Mouse (Mus musculus) limb, embryonic 15.5 days (tissue): Measurements from ENCODE around the gene Ftsj1. TPM values are rescaled to one million over a fixed set of nuclear protein-coding genes. Genes with fewer than 3 reads are reported as not detected.

ENCODE experiments used
- ATAC-seq: fragments of 200-750 bp; cut with Nextera tagmentation; 2 replicates; pipeline ENCODE4 v1.8.0; 2017; ENCODE audit warnings: low read depth, moderate TSS enrichment; ENCODE audit not compliant: insufficient number of reproducible peaks, low FRiP score, low TSS enrichment
- H3K27ac ChIP-seq: fragments of 300-500 bp; sonication (generic); 2 replicates; pipeline ENCODE4 v1.5.1; 2015; ENCODE audit warnings: moderate library complexity, mild to moderate bottlenecking, inconsistent platforms
- H3K27me3 ChIP-seq: fragments of 300-500 bp; sonication (generic); 2 replicates; pipeline ENCODE4 v1.6.1; 2015; ENCODE audit warnings: inconsistent platforms
- H3K36me3 ChIP-seq: fragments of 300-500 bp; sonication (generic); 2 replicates; pipeline ENCODE4 v1.6.1; 2015; ENCODE audit warnings: inconsistent platforms
- H3K4me1 ChIP-seq: fragments of 300-500 bp; sonication (generic); 2 replicates; pipeline ENCODE4 v1.6.1; 2015; ENCODE audit warnings: inconsistent platforms
- H3K4me2 ChIP-seq: fragments of 300-500 bp; sonication (generic); 2 replicates; pipeline ENCODE4 v1.6.1; 2015; ENCODE audit warnings: mild to moderate bottlenecking, inconsistent platforms
- H3K4me3 ChIP-seq: fragments of 300-500 bp; sonication (generic); 2 replicates; pipeline ENCODE4 v1.5.1; 2015; ENCODE audit warnings: mild to moderate bottlenecking, inconsistent platforms
- H3K9ac ChIP-seq: fragments of 300-500 bp; sonication (generic); 2 replicates; pipeline ENCODE4 v1.6.1; 2015; ENCODE audit warnings: inconsistent platforms
- H3K9me3 ChIP-seq: fragments of 300-500 bp; sonication (generic); 2 replicates; pipeline ENCODE4 v1.6.1; 2016; ENCODE audit warnings: inconsistent platforms
- WGBS: fragments of 180-500 bp; shearing (Covaris S2); methylation state at CpG from one replicate; pipeline ENCODE4 v1.1.7; 2015; 5-methylcytosine and 5-hydroxymethylcytosine counted together
- polyA plus RNA-seq: library from polyadenylated mRNA; unstranded; fragments of >200 nt; fragmentation: Nextera tagmentation; extraction: Ambion mirVana; gene quantifications from 2 replicates; pipeline ENCODE4 v1.2.1, GENCODE M21; 2015

The Ftsj1 gene
- 37.8 and 40.4 TPM in 2 replicates for polyA plus RNA-seq

DNA sequence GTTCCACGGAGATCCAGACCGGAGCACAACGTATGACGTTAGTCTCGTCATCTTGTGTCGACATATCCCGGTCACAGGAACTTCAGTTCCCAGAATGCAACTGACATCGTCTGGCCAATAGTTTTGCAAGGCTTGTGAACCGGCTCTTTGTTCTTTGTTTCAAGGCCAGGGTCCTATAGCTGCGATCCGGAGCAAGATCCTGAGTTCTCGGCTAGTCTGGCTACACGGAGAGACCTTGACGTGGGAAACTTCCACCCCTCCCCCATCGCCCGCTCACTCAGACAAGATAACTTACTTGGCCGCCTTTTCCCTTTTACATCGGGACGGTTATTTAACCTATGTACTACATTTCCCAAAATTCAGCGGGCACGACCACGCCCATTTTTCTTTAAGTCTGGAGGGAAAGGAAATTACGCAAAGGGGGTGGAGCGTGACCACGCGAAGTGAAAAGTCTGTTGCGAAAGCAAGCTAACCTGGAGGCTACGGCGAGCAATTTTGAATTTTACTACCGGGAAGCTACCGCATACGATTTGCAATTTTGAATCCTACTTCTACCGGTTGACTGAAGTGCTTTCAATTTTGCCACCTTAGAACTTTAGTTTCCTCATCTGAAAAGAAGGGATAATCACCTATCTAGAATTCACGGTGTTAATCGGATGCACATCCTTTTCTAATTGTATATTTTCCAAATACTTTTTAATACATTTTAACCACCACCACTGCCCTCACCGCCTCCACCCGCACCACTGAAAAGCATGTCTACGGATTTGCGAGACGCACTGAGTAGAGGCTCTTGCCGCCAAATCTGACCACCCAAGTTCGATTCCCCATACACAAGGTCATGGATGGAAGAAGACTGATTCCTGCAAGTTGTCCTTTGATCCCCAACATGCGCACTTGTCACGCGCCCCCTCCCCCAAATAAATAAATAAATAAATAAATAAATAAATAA lies at the start of gene Ftsj1:
TSS of gene Ftsj1 (minus strand) at position 73 of the 952 bp plus-strand sequence.
- H3K27ac ChIP-seq: peak within 1 kb of the TSS; percentile 60; the same call in 1 of the 2 replicates
- H3K4me2 ChIP-seq: peak within 1 kb of the TSS; percentile 44
- H3K4me1 ChIP-seq: 0 out of 2 replicates have a peak, but pooled peaks cover 3% of the 10 kb centered on the region
- peak within 1 kb of the TSS; percentile 54 for H3K4me3 ChIP-seq
- no peaks in the 10 kb centered on the region for H3K9me3 ChIP-seq
- 14% methylated on average over 45 of the region's 45 CpGs for WGBS
- peak within 1 kb of the TSS; percentile 50 for H3K9ac ChIP-seq
- no peaks in the 10 kb centered on the region for H3K36me3 ChIP-seq
- no peaks in the 10 kb centered on the region for H3K27me3 ChIP-seq
- peak; percentile 94 for ATAC-seq

DNA sequence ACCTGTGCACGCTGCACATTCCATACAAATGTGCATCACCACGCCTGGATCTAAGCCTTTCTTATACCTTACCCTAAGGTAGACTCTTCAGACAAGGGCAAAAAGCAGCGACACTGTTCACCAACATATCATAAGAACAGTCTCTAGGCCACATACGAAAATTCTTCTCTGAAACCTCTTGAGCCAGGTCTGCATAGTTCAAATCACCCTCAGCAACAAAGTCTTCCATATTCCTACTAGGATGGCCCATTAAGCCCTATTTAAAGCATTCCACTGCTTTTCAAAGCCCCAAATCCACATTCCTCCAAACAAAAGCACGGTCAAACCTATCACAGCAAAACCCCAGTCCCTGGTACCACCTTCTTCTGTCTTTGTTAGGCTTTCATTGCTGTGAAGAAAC lies 36.4 kb upstream of the Ftsj1 start:
- H3K4me1 ChIP-seq: no peaks in the 10 kb centered on the region

DNA sequence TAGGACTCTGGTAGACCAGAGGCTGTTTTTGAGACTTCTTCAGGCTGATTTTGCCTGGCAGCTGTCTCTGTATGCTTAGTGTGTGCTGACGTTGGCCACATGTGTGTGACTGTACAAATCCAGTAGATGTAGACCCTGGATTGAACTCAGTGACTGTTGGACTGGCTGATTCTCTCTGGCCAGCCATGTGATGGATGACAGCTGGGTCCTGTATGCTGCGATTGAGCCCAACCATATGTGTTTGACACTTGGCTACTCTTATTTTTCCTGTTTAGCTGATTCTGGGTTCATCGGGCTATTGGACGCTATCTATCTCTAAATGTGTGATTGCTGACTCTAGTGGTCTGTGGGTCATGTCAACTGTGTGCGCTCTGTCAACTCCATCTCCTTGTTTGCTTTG lies 21.9 kb upstream of the Ftsj1 start:
- H3K27ac ChIP-seq: no peak overlapping the region
- 96% methylated on average over 5 of the region's 5 CpGs for WGBS
- no peak for ATAC-seq

More for the DNA sequence above, 36.4 kb upstream of the Ftsj1 start:
- Histone ChIP-seq H3K9ac (no peak overlapping the region), H3K27ac (no peak overlapping the region), H3K4me2 (no peak overlapping the region), H3K4me3 (no peak overlapping the region), H3K9me3 (no peaks in the 10 kb centered on the region), H3K27me3 (no peaks in the 10 kb centered on the region), H3K36me3 (no peaks in the 10 kb centered on the region)
- no peak for ATAC-seq
- 82% methylated on average over 5 of the region's 5 CpGs for WGBS

DNA sequence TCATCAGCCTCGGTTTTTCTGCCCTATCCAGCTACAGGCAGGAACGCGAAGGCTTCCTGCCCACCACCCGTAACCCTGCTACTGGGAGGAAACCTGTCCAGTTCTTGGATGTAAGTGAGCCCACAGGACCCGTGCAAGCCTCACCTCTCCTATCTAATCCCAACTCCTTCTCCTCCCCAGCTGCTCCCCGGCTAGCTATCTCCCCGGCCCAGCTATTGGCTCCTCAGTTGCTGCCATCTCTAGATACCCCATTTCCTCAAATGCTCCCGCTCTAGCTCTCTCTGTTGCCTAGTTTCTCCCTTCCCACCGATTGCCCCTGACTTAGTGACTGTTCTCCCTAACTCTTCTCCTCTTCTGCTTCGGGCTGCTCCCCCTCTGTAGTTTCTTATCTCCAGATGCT lies 19.8 kb upstream of the Ftsj1 start:
- Histone ChIP-seq H3K4me2 (no peak overlapping the region), H3K36me3 (no peaks in the 10 kb centered on the region), H3K27me3 (no peaks in the 10 kb centered on the region), H3K4me1 (no peaks in the 10 kb centered on the region; the same call in 1 of the 2 replicates), H3K9me3 (no peaks in the 10 kb centered on the region), H3K27ac (no peak overlapping the region), H3K9ac (no peak overlapping the region), H3K4me3 (no peak overlapping the region)
- ATAC-seq: no peak
- 28% methylated on average over 10 of the region's 10 CpGs for WGBS

More for the DNA sequence above, 21.9 kb upstream of the Ftsj1 start:
- H3K4me2 ChIP-seq: no peak overlapping the region
- no peaks in the 10 kb centered on the region for H3K9me3 ChIP-seq
- no peaks in the 10 kb centered on the region for H3K36me3 ChIP-seq
- no peak overlapping the region for H3K4me3 ChIP-seq
- H3K9ac ChIP-seq: no peak overlapping the region
- H3K4me1 ChIP-seq: no peaks in the 10 kb centered on the region; the same call in 1 of the 2 replicates
- no peaks in the 10 kb centered on the region for H3K27me3 ChIP-seq

DNA sequence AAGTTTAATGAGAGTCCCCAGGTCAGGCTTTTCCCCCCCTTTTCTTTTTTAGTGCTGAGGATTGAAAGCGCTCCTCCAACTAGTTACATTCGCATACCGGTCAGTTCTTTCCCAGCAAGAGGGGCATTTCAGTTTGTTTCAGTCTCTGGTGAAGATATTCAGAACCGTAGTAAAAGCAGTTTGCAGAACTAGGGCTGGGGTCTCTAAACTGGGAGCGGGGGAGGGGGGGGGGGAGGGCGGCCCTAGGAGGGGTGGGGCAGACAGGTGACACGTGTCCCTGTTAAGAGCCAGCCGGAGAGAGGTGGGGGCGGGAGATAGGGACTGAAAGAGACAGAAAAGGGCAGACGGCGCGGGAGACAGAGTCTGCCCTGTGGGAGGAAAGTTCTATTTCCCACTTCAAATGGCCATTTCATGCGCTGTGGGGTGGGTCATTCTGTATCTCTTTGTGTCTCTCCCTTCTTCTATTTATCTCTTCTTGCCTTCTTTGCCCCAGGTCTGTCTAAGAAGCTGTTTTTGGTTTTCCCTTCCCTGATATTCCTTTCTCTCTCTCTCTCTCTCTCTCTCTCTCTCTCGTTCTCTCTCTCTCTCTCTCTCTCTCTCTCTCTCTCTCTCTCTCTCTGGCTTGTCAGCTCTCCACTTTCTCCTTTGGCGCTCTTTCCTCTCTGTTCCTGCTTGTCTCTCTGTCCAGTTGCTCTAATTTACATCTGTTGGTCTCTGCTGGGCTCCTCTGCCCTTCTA lies 19.0 kb upstream of the Ftsj1 start, which contains the start of gene Slc38a5:
TSS of gene Slc38a5 (plus strand) at position 51 of the 738 bp plus-strand sequence.
- H3K4me1 ChIP-seq: no peaks in the 10 kb centered on the region; the same call in 1 of the 2 replicates

DNA sequence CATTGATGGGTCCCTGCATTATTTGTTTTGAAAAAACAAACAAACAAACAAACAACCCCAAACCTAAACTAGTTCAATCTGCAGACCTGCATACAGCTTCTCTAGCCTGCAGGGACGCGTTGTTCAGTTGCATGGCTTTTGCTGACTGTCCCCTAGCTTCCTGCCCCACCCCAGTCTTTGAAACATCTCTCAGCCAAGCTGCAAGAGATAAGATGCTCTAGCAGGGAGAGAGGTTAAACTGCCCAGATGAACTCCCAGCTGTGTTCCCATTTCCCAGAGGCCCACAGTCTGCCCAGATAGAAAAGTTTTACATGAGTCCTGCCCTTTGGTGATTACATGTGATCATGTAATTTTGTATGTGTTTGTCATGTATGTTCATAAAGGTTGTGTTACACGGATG lies 12.0 kb upstream of the Ftsj1 start:
- 73% methylated on average over 3 of the region's 3 CpGs for WGBS
- ATAC-seq: no peak
- no peak overlapping the region for H3K27ac ChIP-seq
- no peak overlapping the region for H3K9ac ChIP-seq
- no peak overlapping the region for H3K4me2 ChIP-seq
- H3K36me3 ChIP-seq: no peaks in the 10 kb centered on the region
- H3K4me1 ChIP-seq: no peaks in the 10 kb centered on the region
- no peaks in the 10 kb centered on the region for H3K27me3 ChIP-seq
- H3K9me3 ChIP-seq: no peaks in the 10 kb centered on the region
- H3K4me3 ChIP-seq: no peak overlapping the region

More for the DNA sequence above, 19.0 kb upstream of the Ftsj1 start, which contains the start of gene Slc38a5:
- no peak for ATAC-seq
- H3K27me3 ChIP-seq: no peaks in the 10 kb centered on the region
- no peaks in the 10 kb centered on the region for H3K36me3 ChIP-seq
- H3K9ac ChIP-seq: no peak within 1 kb of the TSS
- 18% methylated on average over 13 of the region's 15 CpGs for WGBS
- H3K4me3 ChIP-seq: peak within 1 kb of the TSS; percentile 3; the same call in 1 of the 2 replicates
- H3K27ac ChIP-seq: no peak within 1 kb of the TSS
- H3K4me2 ChIP-seq: 0 out of 2 replicates have a peak within 1 kb of the TSS, but pooled peaks have one; percentile 17
- H3K9me3 ChIP-seq: no peaks in the 10 kb centered on the region

DNA sequence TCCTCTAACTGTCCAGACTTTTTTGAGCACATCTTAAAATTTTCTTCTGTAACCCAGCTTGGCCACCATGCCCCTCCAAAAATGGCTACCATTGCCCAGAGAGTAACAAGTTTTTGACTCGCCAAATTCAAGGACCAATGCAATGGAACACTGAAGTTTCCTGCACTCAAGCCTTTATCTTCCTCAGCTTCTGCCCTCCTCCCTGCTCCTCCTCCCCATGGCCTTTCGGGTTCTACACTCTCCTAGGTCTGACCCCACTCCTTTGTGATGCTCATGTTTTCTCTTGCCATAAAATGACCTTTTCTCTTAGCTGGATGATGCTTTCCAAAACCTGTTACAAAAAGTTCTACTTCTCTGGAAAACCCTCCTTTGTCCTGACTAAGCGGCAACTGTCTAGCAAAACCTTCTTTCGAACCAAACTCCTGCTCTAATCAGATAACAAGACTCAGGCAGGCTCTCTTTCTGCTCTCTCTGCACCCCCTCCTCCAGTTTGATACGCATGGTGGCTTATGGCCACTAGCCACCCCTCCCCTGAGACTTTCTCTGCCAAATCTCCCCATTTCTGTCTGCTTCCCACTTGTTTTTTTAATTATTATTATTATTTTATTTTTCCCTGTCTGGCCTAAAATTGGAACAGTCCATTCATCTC lies 11.1 kb upstream of the Ftsj1 start:
- no peaks in the 10 kb centered on the region for H3K36me3 ChIP-seq
- WGBS: 80% methylated on average over 5 of the region's 5 CpGs

DNA sequence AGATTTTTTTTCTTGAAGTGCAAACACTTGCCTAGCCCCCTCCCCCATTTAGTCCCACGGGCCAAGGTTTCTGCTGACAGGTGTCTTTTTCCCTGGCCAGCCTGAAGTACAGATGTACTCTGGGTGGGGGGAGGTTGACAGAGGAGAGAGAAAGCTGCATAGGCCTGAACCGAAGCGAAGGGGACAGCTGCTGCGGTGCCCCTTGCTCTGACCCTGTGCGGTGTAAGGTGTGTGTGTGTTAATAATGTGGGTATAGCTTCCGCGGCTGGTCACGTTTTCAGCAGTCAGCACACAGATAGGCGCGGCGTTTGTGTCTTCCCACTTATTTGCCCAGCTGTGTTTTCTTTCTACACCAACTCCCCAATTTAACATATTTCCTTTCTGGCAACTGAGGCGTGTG lies 7.3 kb upstream of the Ftsj1 start:
- H3K4me2 ChIP-seq: no peak overlapping the region
- WGBS: 78% methylated on average over 12 of the region's 12 CpGs
- H3K9me3 ChIP-seq: no peaks in the 10 kb centered on the region
- no peak overlapping the region for H3K9ac ChIP-seq
- no peak overlapping the region for H3K4me3 ChIP-seq
- no peaks in the 10 kb centered on the region for H3K36me3 ChIP-seq
- H3K27me3 ChIP-seq: no peaks in the 10 kb centered on the region
- no peaks in the 10 kb centered on the region for H3K4me1 ChIP-seq
- no peak overlapping the region for H3K27ac ChIP-seq
- ATAC-seq: no peak

More for the DNA sequence above, 11.1 kb upstream of the Ftsj1 start:
- H3K9ac ChIP-seq: no peak overlapping the region
- no peaks in the 10 kb centered on the region for H3K9me3 ChIP-seq
- no peak overlapping the region for H3K4me2 ChIP-seq
- H3K27me3 ChIP-seq: no peaks in the 10 kb centered on the region
- no peak for ATAC-seq
- H3K4me1 ChIP-seq: no peaks in the 10 kb centered on the region
- no peak overlapping the region for H3K4me3 ChIP-seq
- no peak overlapping the region for H3K27ac ChIP-seq

DNA sequence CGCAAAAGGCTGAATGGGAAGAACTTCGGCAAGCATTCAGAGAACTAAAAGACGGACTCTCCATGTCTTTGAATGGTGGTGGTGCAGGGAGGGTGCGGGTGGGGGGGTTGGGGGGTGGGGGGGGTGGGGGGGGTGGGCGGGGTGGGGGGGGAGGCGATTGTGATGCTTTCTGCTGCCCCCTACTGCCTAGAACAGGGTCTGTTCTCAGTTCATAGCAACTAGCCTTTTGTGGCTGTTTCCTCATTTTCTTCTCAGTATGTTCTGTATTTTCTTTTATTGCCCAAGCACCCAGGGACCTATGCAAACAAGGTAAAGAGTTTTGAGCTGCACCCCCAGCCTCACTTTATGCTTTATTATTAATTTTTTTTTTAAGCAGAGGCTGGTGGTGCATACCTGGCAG lies 3.6 kb upstream of the Ftsj1 start:
- WGBS: 32% methylated on average over 5 of the region's 6 CpGs
- no peak overlapping the region for H3K9ac ChIP-seq
- H3K36me3 ChIP-seq: no peaks in the 10 kb centered on the region
- no peak overlapping the region for H3K4me2 ChIP-seq
- 0 out of 2 replicates have a peak, but pooled peaks cover 3% of the 10 kb centered on the region for H3K4me1 ChIP-seq
- no peaks in the 10 kb centered on the region for H3K9me3 ChIP-seq
- no peak overlapping the region for H3K27ac ChIP-seq
- no peak overlapping the region for H3K4me3 ChIP-seq
- ATAC-seq: no peak
- no peaks in the 10 kb centered on the region for H3K27me3 ChIP-seq

DNA sequence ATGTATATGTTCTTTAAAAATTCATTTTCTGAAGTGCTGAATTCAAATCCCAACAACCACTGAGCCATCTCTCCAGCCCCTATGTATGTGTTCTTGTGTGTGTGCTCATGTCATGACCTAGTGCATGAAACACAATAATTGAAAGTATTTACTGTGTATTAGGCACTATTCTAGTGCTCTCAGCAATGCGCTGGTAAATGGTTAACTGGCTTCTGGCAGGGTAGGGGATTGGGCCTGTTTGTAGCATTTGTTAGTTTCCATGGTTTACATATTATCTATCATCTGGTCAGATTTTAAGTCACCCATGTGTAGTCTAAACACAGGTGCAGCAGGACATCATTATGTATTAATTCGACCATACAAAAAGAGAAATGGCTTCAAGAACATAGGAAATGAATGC lies 1.5 kb upstream of the Ftsj1 start:
- H3K27ac ChIP-seq: no peak overlapping the region
- no peak overlapping the region for H3K4me2 ChIP-seq
- H3K9me3 ChIP-seq: no peaks in the 10 kb centered on the region
- WGBS: 79% methylated on average over 2 of the region's 2 CpGs
- no peaks in the 10 kb centered on the region for H3K36me3 ChIP-seq
- no peak overlapping the region for H3K9ac ChIP-seq
- H3K27me3 ChIP-seq: no peaks in the 10 kb centered on the region
- no peak overlapping the region for H3K4me3 ChIP-seq
- ATAC-seq: no peak
- H3K4me1 ChIP-seq: 0 out of 2 replicates have a peak, but pooled peaks cover 3% of the 10 kb centered on the region

DNA sequence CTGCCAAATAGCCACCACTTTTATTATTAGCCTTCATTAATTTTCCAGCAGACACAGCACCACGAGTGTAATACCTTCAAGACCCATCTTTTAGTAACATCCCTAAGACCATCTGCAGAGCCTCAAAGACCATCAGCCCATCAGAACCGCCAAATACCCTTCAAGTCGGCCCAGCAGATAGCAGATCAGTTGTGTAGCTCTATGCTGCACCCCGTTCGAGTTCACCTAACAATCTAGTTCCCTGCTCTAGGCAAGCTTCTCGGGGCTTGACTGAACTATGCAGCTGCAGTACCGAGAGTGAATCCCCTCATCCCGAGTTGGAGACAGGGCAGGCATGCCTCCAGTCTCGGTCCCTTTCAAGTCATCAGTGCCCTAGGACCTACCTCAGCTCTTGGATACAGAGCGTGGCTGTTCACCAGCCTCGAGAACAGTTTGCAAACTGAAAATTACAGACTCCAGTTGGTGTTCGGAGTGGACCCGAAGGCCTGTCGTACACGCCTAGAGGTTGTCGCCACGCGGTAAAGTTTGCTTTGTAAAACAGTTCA lies 345 bp downstream of the Ftsj1 start:
- Histone ChIP-seq H3K9me3 (no peaks in the 10 kb centered on the region), H3K36me3 (no peaks in the 10 kb centered on the region), H3K4me1 (0 out of 2 replicates have a peak, but pooled peaks cover 3% of the 10 kb centered on the region), H3K27ac (no peak overlapping the region), H3K9ac (peak overlapping the region; percentile 50), H3K4me3 (peak overlapping the region; percentile 54), H3K27me3 (no peaks in the 10 kb centered on the region), H3K4me2 (peak overlapping the region; percentile 44)
- WGBS: 26% methylated on average over 18 of the region's 18 CpGs
- no peak for ATAC-seq
